Mouse (Mus musculus) G1E (cell line): Measurements from ENCODE around the gene Rsu1.

Experiments
- CTCF ChIP-seq: IDR thresholded peaks from 2 replicates; pipeline ENCODE4 v1.5.1; 2012; ENCODE audit warnings: low read depth, low read length, inconsistent platforms, mixed read lengths
- GATA1 ChIP-seq: IDR thresholded peaks from 2 replicates; pipeline ENCODE4 v1.6.1; 2012; ENCODE audit warnings: borderline replicate concordance, low read length, inconsistent platforms, mixed read lengths
- GATA2 ChIP-seq: IDR thresholded peaks from 2 replicates; pipeline ENCODE4 v1.6.1; 2012; ENCODE audit warnings: low read depth, low read length, inconsistent platforms, borderline replicate concordance

DNA sequence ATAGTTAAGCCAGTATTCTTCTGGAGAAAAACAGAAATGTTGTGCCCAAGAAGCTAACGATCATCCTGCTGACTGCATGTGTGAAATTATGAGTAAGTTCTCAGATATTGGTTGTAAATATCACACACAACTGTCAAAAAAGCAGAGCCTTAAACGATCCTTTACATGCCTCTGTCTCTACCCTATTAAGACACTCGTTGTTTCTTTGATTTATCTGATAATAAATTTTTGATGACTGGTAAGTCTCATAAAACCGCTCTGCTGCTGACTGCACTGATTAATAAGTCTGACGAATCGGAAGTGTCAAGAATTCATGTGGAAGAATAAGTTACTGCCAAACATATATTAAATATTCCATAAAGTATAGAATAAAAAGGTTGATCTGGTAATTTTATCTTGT, 126.0 kb downstream of the Rsu1 start:
- TF ChIP-seq CTCF (no peak), GATA1 (no peak), GATA2 (no peak)
